Mouse (Mus musculus) MEL (cell line): ENCODE measurements around the gene Creb5.

Experiments used
- CTCF ChIP-seq, 3 experiments: IDR thresholded peaks in 2 of 3; conservative IDR thresholded peaks in 1 of 3; 2 replicates each; pipeline ENCODE4 v1.5.1; 2011 to 2012; ENCODE audit warnings: low read length in 3 of 3, low read depth in 2 of 3, mild to moderate bottlenecking in 2 of 3, improper control_type of control experiment in 1 of 3, inconsistent platforms in 1 of 3, mixed read lengths in 1 of 3, moderate library complexity in 1 of 3; ENCODE audit not compliant: control insufficient read depth in 1 of 3, insufficient read depth in 1 of 3, poor library complexity in 1 of 3, severe bottlenecking in 1 of 3
- MAFK ChIP-seq: IDR thresholded peaks from 2 replicates; pipeline ENCODE4 v1.6.1; 2011; ENCODE audit warnings: low read depth, mild to moderate bottlenecking, low read length, improper control_type of control experiment, borderline replicate concordance

DNA sequence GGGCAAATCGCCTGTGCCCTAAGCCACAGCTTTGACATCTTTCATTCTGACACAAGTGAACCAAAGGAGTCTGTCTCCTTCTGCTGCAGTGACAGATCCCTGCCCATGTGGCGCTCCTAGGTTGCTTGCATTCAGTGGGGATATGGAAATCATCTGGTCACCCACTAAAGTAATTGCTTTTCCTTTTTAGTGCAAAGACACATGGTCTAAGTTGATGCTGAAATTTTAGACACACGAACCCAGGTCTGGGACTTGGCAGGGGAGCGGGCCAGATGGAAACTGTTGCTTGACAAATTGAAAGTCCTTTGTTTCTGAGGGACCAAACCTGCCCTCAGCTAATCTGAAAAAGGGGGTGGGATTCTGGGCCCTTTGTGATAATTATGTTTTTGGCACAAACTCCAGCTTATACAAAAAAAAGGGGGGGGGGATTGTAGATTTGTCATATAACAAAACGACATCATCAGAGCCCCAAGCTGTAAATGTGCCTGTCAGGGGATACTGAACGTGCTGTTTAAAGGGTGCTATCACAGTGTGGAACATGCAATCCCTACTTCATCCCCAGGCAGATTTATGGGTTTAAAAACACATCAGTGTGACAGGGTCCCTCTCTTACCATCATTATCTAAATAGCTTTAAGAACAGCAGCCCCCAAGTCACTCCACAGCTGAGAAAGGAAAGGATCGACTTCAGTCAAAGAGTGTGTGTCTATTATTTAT, 401.9 kb downstream of the Creb5 start:
- no peak for TF ChIP-seq CTCF (IDR thresholded peaks at IDR 0.05 in 2 of 3, conservative IDR thresholded peaks at IDR 0.05 in 1 of 3; ENCODE audit: control insufficient read depth in 1 of 3, insufficient read depth in 1 of 3, low read depth in 2 of 3, low read length in 3 of 3, poor library complexity in 1 of 3, severe bottlenecking in 1 of 3)
- no peak for TF ChIP-seq MAFK
